Mouse (Mus musculus) gastrocnemius, adult 2 months (tissue): Measurements from ENCODE around the gene Dnajc4. TPM values are rescaled to one million over a fixed set of nuclear protein-coding genes. Genes with fewer than 3 reads are reported as not detected.

Experiments used
- DNase-seq: peaks from one replicate; pipeline ENCODE4 v3.0.0; 2022
- H3K27ac ChIP-seq: fragments of 200-600 bp; 2 replicates; pipeline ENCODE4 v1.8.1; 2022; ENCODE audit warnings: mild to moderate bottlenecking
- H3K4me3 ChIP-seq: fragments of 200-600 bp; 2 replicates; pipeline ENCODE4 v1.8.1; 2022; ENCODE audit warnings: mild to moderate bottlenecking, moderate library complexity
- CTCF ChIP-seq: fragments of 200-600 bp; IDR thresholded peaks from 2 replicates; pipeline ENCODE4 v1.8.1; 2022; ENCODE audit warnings: antibody characterized with exemption, mild to moderate bottlenecking, moderate library complexity
- intact Hi-C: fragments of 180-260 bp; cut with DNase I; formaldehyde crosslinking; loops from one replicate; pipeline ENCODE4 v1.15.1; 2025
- total RNA-seq, 2 experiments: library from RNA; stranded (reverse); gene quantifications; 2 replicates each; pipeline ENCODE4 v1.2.3; 2021

The Dnajc4 gene
- total RNA-seq, 2 experiments from 2014 or later = 35.3 to 37.6 TPM

DNA sequence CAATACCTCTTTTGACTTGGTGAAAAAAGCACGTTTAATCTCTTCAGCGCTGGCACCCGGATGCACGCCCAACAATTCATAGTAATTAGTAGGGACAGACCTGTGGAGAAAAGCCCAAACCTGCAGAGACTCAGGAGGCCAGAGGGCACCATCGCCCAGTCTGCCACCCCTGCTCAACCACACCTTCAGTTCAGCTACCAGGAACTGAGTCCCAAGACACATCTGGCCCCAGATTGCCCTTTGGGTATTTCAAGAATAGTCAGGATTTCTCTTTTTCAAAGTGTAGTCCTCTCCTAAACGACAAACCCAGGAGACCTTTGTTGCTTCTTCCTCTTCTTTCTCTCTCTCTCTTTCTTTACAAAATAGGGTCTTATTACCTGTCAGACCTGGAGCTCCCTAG is 1.7 kb downstream of the Dnajc4 start:
- Histone ChIP-seq H3K4me3 (no peak overlapping the region), H3K27ac (no peak overlapping the region)
- intact Hi-C loops = no loop called here
- no peak for TF ChIP-seq CTCF
- DNase-seq = no peak

DNA sequence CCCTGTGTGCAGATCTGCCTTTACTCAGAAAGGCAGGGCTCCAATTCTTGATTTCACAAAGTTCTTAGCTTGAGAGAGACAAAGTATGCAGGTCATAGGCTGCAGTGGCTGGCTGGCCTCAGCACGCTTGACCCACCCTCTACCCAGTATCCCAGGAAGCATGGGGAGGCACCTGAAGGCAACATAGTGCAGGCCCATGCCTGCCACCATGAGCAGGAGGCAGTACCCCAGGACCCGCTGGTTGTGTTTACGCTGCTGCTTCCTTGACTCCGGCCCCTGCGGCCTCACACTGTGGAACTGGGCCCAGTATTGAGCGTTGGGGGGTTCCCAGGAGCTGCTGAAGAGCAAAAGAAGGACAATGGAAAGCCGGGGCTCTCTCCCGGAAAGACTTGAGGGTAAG is 3.1 kb downstream of the Dnajc4 start:
- intact Hi-C loops = no loop called here
- TF ChIP-seq CTCF = no peak
- no peak for DNase-seq
- H3K4me3 ChIP-seq = no peak overlapping the region
- H3K27ac ChIP-seq = no peak overlapping the region

DNA sequence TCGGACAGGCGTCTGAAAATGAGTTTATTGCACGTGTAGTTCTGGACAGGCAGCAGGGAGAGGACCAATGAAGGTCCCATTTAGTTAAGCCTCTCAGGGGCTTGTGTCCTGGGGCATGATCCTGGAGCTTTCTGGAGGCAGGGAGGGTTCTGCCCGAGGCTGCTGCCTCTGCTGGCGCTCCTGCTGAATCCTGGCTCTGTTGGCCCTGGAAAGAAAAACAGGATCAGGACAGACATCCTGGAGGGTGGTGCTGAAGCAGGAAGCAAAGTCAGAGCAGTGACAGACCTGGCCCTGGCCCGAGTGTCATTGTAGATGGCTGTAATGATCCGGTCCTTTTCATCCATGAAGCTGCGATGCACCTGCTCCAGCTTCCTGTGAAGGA is 4.5 kb downstream of the Dnajc4 start:
- no peak for DNase-seq
- Histone ChIP-seq H3K27ac (peak overlapping the region; percentile 91), H3K4me3 (peak overlapping the region; percentile 78)
- TF ChIP-seq CTCF = no peak
- intact Hi-C loops = no loop called here

DNA sequence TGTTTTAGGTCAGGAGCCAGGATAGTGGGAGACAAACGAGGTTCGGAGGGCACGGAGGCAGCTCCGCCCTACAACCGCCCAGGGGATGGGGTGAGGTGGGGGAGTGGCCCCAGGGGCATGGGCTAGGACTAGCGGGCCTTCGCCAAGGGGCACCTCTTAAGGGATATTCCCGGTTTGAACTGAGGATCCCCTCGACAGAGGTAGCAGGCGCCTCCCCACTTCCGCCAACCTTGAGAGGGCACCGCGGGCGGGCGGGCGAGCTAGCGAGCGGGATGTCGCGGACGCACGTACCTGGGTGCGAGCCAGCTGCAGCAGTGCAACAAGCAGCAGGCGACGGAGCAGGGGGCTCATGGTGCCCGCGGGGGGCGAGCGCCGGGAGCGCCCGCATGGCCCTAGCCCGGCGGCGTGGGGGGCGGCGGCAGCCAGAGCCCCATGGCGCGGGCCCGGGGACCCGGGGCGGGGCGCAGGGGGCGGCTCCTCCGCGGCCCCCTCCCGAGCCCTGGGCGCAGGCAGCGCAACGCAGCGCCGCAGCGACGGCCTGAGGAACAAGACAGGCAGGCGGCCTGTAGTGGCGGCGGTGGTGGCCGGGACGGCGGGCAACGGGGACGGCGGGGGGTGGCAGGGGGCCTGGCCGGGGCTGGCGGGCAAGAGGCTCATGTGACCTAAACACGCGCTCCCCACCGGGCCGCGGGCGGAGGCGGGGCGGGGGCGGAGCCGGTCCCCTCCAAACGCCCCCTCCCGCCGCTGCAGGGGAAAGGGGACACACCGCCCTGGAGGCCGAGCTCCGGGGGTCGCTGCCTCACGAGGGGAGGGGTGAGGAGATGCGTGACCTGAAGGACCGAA is 5.1 kb downstream of the Dnajc4 start, which contains the start of gene Vegfb:
TSS of gene Vegfb (minus strand) at position 591 of the 843 bp plus-strand sequence.
- no peak for TF ChIP-seq CTCF
- peak within 1 kb of the TSS; percentile 91 for H3K27ac ChIP-seq
- intact Hi-C loops = no loop called here
- peak; percentile 88 for DNase-seq
- peak within 1 kb of the TSS; percentile 78 for H3K4me3 ChIP-seq

DNA sequence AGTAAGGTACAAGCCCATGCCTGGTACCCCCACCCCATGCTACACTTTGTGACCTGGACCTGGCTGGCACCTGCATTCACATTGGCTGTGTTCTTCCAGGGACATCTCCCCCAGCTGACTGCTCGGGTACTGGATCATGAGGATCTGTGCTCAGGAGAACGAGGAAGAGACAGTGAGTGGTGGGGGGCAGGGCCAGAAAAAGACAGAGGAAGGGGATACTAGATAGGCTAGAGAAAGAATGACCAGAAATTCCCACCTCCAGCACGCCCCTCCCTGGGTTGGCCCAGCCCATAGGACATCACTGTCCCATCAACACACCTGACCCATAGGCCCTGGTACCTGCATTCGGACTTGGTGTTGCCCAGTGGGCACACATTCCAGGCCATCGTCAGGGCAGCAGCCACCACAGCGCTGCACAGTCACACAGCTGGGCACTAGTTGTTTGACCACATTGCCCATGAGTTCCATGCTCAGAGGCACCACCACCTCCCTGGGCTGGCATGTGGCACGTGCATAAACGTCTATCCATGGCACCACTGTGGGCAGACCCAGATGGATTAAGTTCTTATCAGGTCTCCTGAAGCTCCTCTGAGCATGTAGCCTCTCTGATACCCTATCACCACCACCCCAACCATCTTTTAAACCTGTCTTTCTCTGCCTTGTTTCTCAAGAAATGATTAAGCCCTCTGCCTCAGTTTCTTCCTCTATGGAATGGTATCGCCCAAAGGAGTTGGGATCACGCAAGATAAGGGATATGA is 6.2 kb downstream of the Dnajc4 start:
- Histone ChIP-seq H3K4me3 (peak overlapping the region; percentile 78), H3K27ac (peak overlapping the region; percentile 91)
- intact Hi-C loops = no loop called here
- DNase-seq = peak; percentile 29
- no peak for TF ChIP-seq CTCF

DNA sequence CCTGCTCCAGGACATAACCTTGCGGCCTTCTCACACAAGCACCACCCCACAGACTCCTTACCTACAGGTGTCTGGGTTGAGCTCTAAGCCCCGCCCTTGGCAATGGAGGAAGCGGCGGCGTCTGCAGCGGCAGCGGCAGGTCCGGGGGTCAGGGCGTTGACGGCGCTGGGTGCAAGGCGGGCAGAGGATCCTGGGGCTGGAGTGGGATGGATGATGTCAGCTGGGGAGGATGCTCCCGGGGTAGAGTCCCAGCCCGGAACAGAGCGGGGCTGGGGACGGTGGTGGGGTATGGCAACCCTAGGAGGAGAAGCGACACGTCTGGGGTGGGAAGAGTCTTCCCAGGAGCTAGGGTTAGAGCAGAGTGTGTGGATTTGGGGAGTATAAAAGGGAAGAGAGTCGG is 7.1 kb downstream of the Dnajc4 start:
- peak; percentile 27 for DNase-seq
- no peak overlapping the region for H3K4me3 ChIP-seq
- H3K27ac ChIP-seq = no peak overlapping the region
- intact Hi-C loops = no loop called here
- no peak for TF ChIP-seq CTCF

DNA sequence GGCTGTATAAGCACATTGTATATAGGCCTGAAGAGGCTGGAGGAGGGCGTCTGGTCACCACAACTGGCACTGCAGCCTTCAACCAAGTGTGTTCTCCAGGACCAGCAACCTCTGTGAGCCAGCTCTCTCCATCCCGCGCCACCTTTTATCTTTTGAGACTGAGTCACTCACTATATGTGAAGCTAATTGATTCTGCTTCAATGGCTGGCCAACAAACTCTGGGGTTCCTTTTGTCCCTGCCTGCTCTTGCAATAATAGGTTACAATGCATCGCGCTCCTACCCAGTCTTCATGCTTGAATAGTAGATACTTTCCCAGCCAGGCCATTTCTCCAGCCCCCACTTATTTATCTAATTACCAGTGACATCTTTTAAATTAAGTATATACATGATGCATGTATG is 8.8 kb downstream of the Dnajc4 start:
- no peak for DNase-seq
- Histone ChIP-seq H3K27ac (no peak overlapping the region), H3K4me3 (no peak overlapping the region)
- intact Hi-C loops = no loop called here
- TF ChIP-seq CTCF = no peak

DNA sequence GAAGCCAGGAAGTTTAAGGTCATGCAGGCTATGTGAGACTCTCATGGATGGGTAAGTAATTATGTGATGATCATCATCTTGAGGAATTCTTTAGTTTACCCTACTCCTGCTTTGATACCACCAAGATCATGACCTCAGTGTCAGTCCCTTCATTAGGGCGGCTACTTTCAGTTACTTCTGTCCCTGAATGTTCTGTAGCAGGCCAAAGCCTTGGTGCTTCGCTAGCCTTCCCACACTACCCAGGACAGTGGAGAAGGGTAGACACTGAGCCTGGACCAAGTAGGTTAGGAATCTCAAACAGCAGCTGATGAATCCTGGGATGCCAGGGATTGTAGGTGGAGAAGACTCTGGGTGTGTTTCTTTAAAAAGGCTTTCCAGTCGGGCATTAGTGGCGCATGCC is 10.9 kb downstream of the Dnajc4 start:
- no peak for DNase-seq
- intact Hi-C loops = no loop called here
- Histone ChIP-seq H3K27ac (peak overlapping the region; percentile 100), H3K4me3 (peak overlapping the region; percentile 95)
- no peak for TF ChIP-seq CTCF

DNA sequence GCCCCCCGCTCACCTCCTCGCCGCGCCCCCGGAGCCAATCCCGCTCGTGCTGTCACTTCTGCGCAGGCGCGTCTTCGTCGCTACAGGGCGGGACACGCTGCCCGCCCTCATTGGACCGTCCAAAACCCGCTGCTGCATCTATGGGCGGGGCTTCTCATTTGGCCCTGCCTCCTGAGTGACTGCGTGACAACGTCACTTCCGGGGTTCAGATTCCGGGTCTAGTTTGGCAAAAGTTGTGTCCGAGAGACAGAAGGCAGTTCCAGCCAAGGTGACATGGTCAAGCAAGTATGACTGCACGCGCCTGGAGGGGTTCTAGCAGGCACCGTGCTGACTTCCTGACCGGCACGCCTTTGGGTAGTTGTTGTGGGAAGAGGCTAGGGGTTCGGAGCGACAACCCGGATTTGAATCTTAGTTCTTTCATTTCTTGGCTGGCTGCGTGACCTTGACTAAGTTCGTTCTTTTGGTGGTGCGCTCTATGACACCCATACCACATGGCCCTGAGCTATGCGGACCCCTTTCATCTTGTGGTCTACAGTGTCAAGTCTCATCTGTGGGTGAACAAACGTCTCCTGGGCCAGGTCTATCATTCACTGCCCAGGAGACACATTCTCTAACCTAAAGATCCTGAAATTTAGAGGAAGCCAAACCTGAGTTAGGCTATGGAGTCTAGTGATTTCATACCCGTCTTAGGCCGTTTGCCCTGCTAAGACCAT is 11.8 kb downstream of the Dnajc4 start, which contains the start of gene Fkbp2:
TSS of gene Fkbp2 (minus strand) at position 121 of the 713 bp plus-strand sequence.
- DNase-seq = peak; percentile 99
- Histone ChIP-seq H3K27ac (peak within 1 kb of the TSS; percentile 100), H3K4me3 (peak within 1 kb of the TSS; percentile 95)
- no peak for TF ChIP-seq CTCF
- intact Hi-C loops = no loop called here

DNA sequence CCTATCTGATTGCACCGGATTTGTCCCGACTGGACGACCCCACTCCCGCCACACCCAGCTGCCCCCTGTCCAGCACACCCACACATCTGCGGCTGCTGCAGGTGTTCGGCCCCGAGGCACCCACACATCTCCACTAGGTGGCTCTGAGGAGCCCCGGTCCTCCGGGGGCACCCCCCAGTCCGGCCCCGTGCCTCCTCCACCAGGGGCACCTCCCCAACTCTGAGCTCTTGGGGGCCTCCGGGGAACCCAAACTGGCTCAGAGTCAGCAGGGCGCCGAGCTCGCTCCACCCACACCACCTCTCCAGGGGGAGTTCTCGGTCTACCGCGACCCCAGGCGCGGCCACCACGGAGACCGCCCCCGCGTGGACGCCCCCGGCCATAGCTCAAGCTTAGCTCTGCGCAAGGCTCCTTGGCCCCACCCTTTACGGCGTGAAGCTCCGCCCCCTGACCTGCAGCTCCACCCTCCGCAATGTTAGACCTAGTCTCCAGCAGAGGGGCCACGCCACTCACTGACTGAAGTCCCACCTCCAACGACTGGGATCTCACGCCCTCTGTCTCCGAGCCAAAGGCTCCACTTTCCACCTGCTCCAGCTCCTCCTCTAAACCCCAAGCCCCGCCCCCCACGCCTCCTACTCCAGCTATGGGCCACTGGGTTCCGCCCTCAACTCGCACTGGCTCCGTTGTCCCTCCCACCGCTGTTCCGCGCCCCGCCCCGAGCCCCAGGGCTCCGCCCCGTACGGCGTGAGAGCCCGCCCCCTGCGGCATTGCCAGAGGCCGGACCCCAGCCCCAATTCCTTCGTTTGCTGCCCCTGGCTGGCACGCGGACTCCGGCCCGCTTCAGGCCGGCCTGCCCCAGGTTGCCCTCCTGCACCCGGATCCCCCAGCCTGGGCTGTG is 12.6 kb downstream of the Dnajc4 start:
- Histone ChIP-seq H3K4me3 (peak overlapping the region; percentile 95), H3K27ac (peak overlapping the region; percentile 100)
- peak; percentile 100 for DNase-seq
- intact Hi-C loops = no loop called here
- TF ChIP-seq CTCF = peak; percentile 81

DNA sequence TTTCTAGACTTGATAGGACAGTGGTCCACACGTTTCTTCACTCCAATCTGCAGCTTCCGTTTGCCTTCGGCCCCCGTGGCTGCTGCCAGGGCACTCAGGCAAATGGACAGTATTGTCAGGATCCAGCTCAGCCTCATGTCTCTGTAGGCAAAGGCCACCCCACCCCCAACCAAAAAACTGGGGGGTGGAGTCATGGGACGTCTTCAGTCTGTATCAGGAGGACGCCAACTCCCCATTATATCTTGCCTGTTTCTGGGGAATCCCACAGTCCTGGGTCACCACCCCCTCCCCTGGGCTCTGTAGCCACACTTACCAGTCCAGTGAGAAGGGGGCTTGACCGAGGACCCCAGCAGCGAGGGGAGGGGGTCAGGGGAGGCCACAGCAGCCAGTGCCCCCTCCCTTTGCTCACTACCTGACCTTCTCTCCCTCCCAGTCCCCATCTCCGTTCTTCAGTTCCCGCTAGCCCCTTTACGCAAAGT is 13.3 kb downstream of the Dnajc4 start:
- Histone ChIP-seq H3K4me3 (peak overlapping the region; percentile 95), H3K27ac (peak overlapping the region; percentile 100)
- intact Hi-C loops = no loop called here
- TF ChIP-seq CTCF = no peak
- peak; percentile 60 for DNase-seq

DNA sequence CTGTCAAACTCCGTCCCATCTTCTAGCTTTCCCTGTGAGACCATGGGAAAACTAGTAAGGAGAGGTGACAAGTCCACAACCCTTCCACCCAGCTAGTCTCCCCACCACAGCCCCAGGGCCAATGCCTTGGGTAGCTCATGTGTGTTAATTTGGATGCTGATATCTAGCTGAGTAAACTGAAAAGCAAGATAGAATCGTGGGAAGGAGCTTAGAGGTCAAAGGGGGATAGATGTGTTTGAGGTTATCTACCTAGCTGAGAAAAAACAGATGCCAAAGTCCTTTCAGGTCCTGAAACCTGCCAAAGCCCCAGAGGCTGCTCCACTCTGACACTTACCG is 13.8 kb downstream of the Dnajc4 start:
- TF ChIP-seq CTCF = no peak
- peak overlapping the region; percentile 100 for H3K27ac ChIP-seq
- H3K4me3 ChIP-seq = peak overlapping the region; percentile 95
- DNase-seq = no peak
- intact Hi-C loops = no loop called here
